Mouse (Mus musculus) v-Abl transformed pro-B cells (cell line): Measurements from ENCODE around the gene Tob2.

Experiments used
- in situ Hi-C, 2 experiments: fragments of 400-800 bp; cut with MboI; formaldehyde crosslinking; loops; one replicate each; pipeline ENCODE4 v1.15.1; 2025; ENCODE audit not compliant: unreplicated experiment in 2 of 2

Gene Tob2

GRCm38 (mm10) chr15:81813986-81814705, 44.5 kb downstream of the Tob2 start:
- in situ Hi-C loops, result loop anchor here in 1 of 2 experiments (5.0 kb wide), 1 partner anchor 48 kb away; no protein-coding TSS in a partner anchor

- in situ Hi-C loops, result loop anchor here in 1 of 2 experiments (5.0 kb wide), 1 partner anchor 49 kb away; no protein-coding TSS in a partner anchor
Measured at GRCm38 (mm10) chr15:81812696-81813631, 45.6 kb downstream of the Tob2 start.

GRCm38 (mm10) chr15:81812287-81812686, 46.3 kb downstream of the Tob2 start:
- in situ Hi-C loops, result loop anchor here in 1 of 2 experiments (5.0 kb wide), 1 partner anchor 50 kb away; no protein-coding TSS in a partner anchor

GRCm38 (mm10) chr15:81811599-81811996, 47.0 kb downstream of the Tob2 start:
- in situ Hi-C loops, result loop anchor here in 1 of 2 experiments (5.0 kb wide), 1 partner anchor 51 kb away; no protein-coding TSS in a partner anchor

GRCm38 (mm10) chr15:81810671-81811598, 47.7 kb downstream of the Tob2 start:
- in situ Hi-C loops, result loop anchor here in 1 of 2 experiments (5.0 kb wide), 1 partner anchor 51 kb away; no protein-coding TSS in a partner anchor

- in situ Hi-C loops, result loop anchor here in 1 of 2 experiments (5.0 kb wide), 1 partner anchor 52 kb away; no protein-coding TSS in a partner anchor
Measured at GRCm38 (mm10) chr15:81810150-81810549, 48.4 kb downstream of the Tob2 start.

- in situ Hi-C loops, result no loop called here
Measured at GRCm38 (mm10) chr15:81809550-81809949, 49.0 kb downstream of the Tob2 start.

GRCm38 (mm10) chr15:81808799-81809198, 49.8 kb downstream of the Tob2 start:
- in situ Hi-C loops, result no loop called here

GRCm38 (mm10) chr15:81806621-81807404, 51.8 kb downstream of the Tob2 start:
- in situ Hi-C loops, result no loop called here

GRCm38 (mm10) chr15:81805624-81806023, 53.0 kb downstream of the Tob2 start:
- in situ Hi-C loops, result no loop called here

- in situ Hi-C loops, result no loop called here
Measured at GRCm38 (mm10) chr15:81804883-81805282, 53.7 kb downstream of the Tob2 start.

GRCm38 (mm10) chr15:81804172-81804571, 54.4 kb downstream of the Tob2 start:
- in situ Hi-C loops, result no loop called here

GRCm38 (mm10) chr15:81803425-81803951, 55.1 kb downstream of the Tob2 start:
- in situ Hi-C loops, result no loop called here

GRCm38 (mm10) chr15:81802941-81803351, 55.6 kb downstream of the Tob2 start:
- in situ Hi-C loops, result no loop called here

- in situ Hi-C loops, result no loop called here
Measured at GRCm38 (mm10) chr15:81802001-81802890, 56.4 kb downstream of the Tob2 start, which contains the start of gene Tef. TSS of gene Tef (plus strand) at chr15:81802421.

GRCm38 (mm10) chr15:81800391-81800790, 58.2 kb downstream of the Tob2 start:
- in situ Hi-C loops, result no loop called here

GRCm38 (mm10) chr15:81798421-81798820, 60.2 kb downstream of the Tob2 start:
- in situ Hi-C loops, result loop anchor here in 1 of 2 experiments (10.0 kb wide), 1 partner anchor 106 kb away; no protein-coding TSS in a partner anchor
